Mouse (Mus musculus) brain, embryonic 14.5 days (tissue): ENCODE results near the gene Zmat3. TPM values are rescaled to one million over a fixed set of nuclear protein-coding genes. Genes with fewer than 3 reads are reported as not detected.

Experiments
- DNase-seq: peaks from one replicate; pipeline ENCODE4 v3.0.0-alpha.2; 2011; ENCODE audit warnings: low read depth
- CTCF ChIP-seq: fragments of 200-500 bp; IDR thresholded peaks from 2 replicates; pipeline ENCODE4 v1.5.1; 2012; ENCODE audit warnings: inconsistent platforms, mild to moderate bottlenecking, moderate library complexity, borderline replicate concordance; ENCODE audit not compliant: insufficient read depth, insufficient read length; ENCODE audit errors: extremely low read depth
- POLR2A ChIP-seq: fragments of 200-500 bp; IDR thresholded peaks from 2 replicates; pipeline ENCODE4 v1.6.1; 2012; ENCODE audit warnings: mild to moderate bottlenecking, inconsistent platforms, borderline replicate concordance; ENCODE audit not compliant: poor library complexity, insufficient read depth, insufficient read length, severe bottlenecking; ENCODE audit errors: extremely low read depth
- polyA plus RNA-seq: library from polyadenylated mRNA; depleted of rRNA; stranded (reverse); fragments of >200 nt; gene quantifications from 2 replicates; pipeline ENCODE4 v1.2.3, GENCODE M21; 2012; rRNA removed

Gene Zmat3
- 15.0 and 20.6 TPM in 2 replicates for polyA plus RNA-seq

DNA sequence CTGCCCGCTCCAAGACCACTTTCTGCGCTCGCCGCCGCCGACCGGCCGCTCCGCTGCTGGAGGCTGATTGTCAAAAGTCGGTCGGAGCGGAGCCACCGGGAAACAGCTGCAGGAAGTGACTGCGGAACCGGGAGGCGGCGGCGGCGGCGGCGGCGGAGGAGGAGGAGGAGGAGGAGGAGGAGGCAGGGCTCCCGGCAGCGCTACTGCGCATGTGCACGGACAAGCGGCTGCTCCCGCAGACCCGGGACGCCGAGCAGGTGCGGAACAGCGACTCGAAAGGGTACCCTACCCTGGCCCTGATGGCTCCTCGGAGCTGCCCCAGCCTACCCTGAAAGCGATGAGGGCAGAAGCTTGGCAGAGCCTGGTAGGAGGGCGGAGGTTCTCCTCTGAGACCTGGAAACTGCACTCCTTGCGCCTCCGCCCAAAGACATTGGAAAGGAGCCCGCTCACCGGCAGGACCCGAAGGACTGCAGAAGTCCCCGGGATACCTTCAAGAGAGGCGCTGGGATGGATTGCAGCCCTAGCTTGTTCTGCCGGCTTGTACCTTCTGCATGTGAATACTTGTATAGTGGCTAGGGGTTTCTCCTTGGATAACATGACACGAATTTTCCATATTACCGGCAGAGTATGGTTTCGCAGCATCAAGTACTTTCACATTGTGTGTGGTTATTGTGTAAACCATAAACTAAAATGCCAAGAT lies at the start of gene Zmat3:
TSS of gene Zmat3 (minus strand) at position 469 of the 700 bp plus-strand sequence.
- DNase-seq: peak; percentile 92
- TF ChIP-seq CTCF (no peak), POLR2A (peak; percentile 48; the same call in 1 of the 2 replicates)

DNA sequence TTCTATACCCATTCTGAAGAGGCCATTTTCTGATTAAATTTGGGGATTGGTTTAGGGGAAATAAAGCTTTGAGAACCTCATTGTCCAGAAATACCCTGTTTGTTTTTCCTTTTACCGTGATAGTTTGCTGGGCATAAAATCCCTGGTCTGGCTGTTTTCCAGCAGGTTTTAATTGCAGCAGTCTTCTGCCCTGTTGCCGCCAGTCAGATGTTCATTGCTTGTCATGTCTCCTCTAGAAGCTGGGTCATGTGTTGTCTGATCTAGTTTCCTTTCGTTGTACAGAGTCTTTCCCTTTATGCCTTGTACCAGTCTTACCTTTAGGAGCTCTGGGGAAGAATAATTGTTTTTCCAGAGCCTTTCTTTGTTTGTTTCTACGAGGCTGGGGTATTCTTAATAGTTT lies 48.6 kb upstream of the Zmat3 start:
- DNase-seq: peak; percentile 60
- no peak for TF ChIP-seq CTCF
- TF ChIP-seq POLR2A: no peak

DNA sequence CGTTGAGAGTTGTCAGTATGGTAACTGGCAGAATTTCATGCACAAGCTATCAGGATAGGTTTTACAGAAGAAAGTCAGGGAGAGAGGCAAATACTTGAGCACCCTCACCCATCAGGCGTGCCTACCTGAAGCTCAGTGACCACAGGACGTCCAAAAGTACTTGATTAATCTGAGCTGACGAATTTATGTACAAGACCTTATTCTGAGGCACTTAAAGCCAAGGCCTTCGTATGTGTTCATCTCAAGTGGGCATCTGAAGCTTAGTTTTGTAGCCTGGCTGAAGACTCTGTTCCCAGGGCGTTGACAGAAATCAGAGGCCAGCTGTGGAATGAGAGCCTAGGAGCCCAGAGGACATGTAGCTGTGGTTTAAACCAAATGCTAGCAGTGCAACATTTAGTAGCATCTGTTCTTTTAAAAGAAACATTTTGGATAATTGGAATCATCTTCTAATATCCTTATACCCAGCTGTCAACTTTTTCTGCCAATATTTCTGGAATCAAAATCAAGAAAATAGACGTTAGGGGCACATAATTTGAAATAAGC lies 46.8 kb upstream of the Zmat3 start:
- TF ChIP-seq CTCF (no peak), POLR2A (no peak)
- no peak for DNase-seq

DNA sequence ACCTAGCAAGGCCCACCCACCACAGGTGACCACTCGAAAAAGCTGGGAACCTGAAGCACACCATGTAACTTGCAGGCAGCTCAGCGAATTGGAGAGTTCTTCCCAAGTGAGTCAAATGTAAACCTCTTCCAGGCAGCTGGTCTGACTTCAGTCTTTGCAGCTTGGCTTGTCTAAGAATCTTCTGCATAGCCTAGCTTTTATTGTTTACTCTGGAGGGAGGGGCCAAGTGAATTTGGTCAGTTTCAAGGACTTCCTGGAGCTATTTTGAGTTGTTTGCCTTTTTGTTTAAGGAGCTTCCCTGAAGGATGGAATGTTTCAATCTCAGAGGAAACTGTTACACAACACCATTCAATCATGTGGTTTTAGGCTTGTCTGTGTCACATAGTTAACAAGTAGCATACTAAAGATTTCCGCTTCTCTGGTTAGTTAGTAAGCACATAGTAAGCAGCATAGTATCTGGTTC lies 43.0 kb upstream of the Zmat3 start:
- TF ChIP-seq POLR2A (no peak), CTCF (no peak)
- no peak for DNase-seq

DNA sequence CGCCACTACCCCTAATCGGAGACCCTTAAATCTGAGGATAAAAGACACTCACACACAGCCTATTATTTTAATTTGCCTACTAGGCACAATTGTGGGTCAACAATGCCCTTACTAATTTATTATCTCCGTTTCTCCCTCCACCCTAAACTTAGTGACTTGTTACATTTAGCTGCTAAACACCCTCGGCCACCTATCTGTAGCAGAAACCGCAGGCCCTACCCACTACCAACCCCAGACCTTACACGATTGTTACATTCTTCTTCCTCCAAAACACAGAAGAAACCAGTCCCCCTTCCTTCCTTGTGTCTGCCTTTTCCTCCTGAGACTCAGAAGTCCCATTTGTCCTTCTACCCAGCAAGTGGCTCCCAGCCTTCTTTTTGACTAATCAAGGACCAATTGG lies 41.0 kb upstream of the Zmat3 start:
- no peak for TF ChIP-seq POLR2A
- no peak for TF ChIP-seq CTCF
- no peak for DNase-seq

DNA sequence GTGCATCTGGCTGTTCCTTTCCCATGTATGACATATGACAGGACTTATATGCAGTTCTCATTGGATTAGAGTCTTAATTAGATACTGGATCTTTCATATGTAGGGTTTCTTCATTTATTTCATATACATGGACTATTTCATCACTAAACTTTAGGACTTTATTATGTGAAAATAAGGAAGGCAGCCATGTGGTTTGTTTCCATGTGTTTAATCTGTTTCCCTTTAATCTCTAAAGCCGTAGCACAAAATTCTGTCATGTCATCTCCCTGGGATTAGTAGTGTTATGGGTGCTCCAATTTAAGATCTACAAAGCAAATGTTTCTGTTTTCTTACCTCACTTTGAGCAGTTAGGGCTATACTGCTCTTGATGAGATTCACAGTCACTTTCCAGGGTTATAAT lies 39.9 kb upstream of the Zmat3 start:
- no peak for DNase-seq
- no peak for TF ChIP-seq POLR2A
- TF ChIP-seq CTCF: no peak

DNA sequence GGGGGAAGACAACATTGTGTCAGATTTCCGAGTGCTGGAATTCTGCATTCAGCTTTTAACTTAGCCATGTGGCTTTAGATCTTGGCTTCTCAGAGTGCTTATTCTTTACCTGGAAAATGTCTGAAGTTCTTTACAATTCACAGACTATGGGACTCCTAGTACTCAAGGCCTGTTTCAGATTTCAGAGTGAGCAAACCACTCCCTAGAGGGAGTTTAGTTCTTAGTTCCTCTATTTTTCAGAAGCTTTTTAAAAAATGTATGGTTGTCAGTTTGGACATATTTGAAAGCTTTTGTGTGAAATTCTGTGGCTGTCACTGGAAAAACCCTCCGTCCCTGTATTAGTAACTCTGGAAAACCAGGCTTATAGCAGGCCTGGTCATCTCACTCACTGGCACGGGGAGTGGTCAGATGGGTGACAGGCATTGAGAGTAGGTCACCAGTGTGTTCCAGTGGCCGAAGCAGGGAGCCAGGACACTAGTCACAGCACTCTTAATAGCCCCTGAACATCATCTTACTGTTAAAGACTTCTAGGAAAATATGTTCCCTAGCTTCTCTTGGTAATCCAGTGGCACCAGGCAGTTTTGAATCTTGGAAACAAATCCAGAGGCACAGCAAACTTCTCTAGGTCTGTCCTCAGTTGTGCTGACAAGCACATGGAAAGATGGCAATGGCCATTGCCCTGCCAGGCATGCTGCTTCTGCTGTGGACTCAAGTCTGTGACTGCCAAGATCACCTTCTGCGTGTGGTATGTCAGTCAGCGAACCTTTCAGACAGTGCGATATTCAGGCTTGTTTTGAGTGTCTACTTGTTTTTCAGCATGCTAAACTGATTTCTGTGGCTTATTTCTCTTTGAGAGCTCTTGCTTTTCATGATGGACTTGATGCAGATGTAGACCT lies 37.4 kb upstream of the Zmat3 start:
- TF ChIP-seq CTCF (no peak), POLR2A (no peak)
- DNase-seq: no peak

DNA sequence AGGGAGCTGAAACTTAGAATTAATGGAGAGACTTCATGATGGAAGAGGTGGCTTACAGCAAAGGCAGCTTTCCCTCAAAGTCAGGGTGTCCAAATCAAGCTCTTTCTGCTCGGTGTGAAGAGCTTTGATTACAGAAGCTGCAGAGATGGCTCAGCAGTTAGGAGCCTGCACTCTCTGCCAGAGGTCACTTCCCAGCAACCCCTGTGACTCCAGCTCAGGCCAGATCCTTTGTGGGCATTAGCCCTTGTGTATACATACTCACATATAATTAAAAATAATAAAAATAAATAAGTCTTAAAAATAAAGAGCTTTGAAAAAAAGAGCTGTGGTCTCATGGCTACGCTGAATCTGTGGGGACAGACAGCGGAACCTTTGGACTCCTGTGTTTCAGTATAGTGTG lies 35.8 kb upstream of the Zmat3 start:
- DNase-seq: no peak
- TF ChIP-seq POLR2A: no peak
- TF ChIP-seq CTCF: no peak

DNA sequence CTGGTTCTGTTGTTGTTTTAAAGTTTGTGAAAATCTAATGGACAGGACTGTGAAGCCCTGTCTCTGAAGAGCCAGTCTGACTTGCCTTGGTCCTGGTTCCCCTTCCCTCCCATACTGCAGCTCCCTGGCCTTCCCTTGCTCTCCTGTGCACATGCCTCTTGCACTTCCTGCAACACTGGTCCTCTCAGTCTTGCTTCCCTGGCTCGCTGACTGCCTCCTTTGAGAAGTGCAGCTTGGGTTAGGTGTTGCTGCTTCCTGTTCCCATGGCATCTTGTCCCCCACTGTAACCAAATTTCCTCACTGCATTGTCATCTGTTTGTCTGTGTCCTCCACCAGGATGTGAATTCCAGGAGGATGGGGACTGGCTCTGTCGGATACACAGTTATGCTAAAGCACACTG lies 34.1 kb upstream of the Zmat3 start:
- no peak for DNase-seq
- TF ChIP-seq CTCF: no peak
- TF ChIP-seq POLR2A: no peak

DNA sequence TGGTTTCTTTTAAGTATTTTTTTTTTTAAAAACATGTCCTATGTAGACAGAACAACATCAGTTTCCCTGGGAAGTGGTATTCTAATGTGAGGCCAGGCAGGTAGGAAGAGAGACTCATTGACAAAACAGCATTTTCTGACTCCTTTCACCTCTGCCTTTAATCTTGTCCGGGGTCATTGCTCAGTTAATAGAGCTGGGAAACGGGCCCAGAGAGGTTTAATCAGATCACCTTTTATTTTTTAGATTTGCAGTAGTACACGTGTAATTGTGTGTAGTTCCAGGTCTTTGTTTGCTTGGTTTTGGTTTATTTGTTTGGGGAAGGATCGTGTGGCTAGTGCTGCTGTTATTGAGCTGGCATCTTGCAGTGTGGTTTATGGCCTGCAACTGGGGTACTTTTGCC lies 33.6 kb upstream of the Zmat3 start:
- DNase-seq: no peak
- TF ChIP-seq POLR2A (no peak), CTCF (no peak)

DNA sequence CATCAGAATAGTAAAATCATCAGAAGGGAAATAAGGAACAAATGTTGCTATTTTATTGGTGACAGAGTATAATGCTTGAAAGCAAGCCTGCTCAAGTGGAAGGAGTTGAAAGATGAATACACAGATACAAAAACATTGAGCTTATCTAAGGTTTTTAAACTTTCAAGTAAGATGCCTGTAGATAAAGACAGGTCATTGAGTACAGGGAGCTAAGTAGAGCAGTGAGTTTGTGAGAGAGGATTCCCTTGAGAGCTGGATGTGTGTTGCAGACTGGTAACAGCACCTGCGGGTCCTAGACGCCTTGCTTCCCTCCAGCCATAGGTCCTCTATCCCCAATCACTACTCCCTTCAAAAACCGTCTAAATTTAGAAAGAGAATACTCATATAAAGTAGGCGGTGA lies 32.8 kb upstream of the Zmat3 start:
- DNase-seq: peak; percentile 14
- TF ChIP-seq POLR2A: no peak
- no peak for TF ChIP-seq CTCF

DNA sequence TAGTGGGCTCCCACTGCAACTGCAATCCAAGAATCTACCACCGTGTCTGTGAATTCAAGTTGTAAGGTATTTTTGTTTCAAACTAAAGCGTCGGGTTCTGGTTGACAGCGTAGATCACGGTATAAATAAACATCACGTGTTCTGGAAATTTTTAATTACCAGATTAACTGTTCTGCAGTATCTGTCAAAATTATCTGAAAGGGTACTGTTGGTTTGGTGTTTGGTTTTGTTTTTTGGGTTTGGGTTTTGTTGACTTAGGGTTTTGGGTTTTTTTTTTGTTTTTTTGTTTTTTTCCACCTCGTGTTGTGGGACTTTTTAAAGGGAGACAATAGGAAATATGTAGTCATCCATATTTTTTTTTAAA lies 32.3 kb upstream of the Zmat3 start:
- DNase-seq: no peak

More for the DNA sequence above, 32.3 kb upstream of the Zmat3 start:
- TF ChIP-seq CTCF: no peak
- no peak for TF ChIP-seq POLR2A
